Mouse (Mus musculus): ENCODE measurements around the gene Palm. TPM values are rescaled to one million over a fixed set of nuclear protein-coding genes. Genes with fewer than 3 reads are reported as not detected.

The Palm gene
- polyA plus RNA-seq, 1 experiment: 53.3 TPM

- no peaks in the 10 kb centered on the region for H3K9me3 ChIP-seq (replicated peaks; ENCODE audit: control insufficient read depth, insufficient read depth, low read length, poor library complexity, severe bottlenecking)
- no peak overlapping the region for H3K27ac ChIP-seq (ENCODE audit: insufficient read depth, low read length)
- TF ChIP-seq EP300 (IDR thresholded peaks at IDR 0.05; ENCODE audit: insufficient read depth, low read depth, low read length): no peak
- no peak for TF ChIP-seq CTCF (IDR thresholded peaks at IDR 0.05; ENCODE audit: low read depth, low read length)
- TF ChIP-seq POLR2A (IDR thresholded peaks at IDR 0.05; ENCODE audit: insufficient read depth, low read length): no peak
- H3K4me3 ChIP-seq (ENCODE audit: low read depth, low read length): no peak overlapping the region
- no peaks in the 10 kb centered on the region for H3K36me3 ChIP-seq (ENCODE audit: control insufficient read depth, insufficient read depth, low read length, poor library complexity, severe bottlenecking)
- H3K4me1 ChIP-seq (ENCODE audit: control insufficient read depth, insufficient read depth, low read length): no peaks in the 10 kb centered on the region
- H3K27me3 ChIP-seq (ENCODE audit: control insufficient read depth, insufficient read depth, low read length, poor library complexity, severe bottlenecking): no peaks in the 10 kb centered on the region
- H3K9ac ChIP-seq (ENCODE audit: low read depth, poor library complexity, severe bottlenecking): no peak overlapping the region
Measured at GRCm38 (mm10) chr10:79789581-79789980, 3.8 kb upstream of the Palm start.

GRCm38 (mm10) chr10:79790861-79791260, 2.5 kb upstream of the Palm start, which contains the start of gene Prss57:
Gene Prss57 (minus strand): TSS chr10:79790961.
- TF ChIP-seq CTCF (IDR thresholded peaks at IDR 0.05; ENCODE audit: low read depth, low read length): no peak
- no peak for TF ChIP-seq EP300 (IDR thresholded peaks at IDR 0.05; ENCODE audit: insufficient read depth, low read depth, low read length)
- no peak for TF ChIP-seq POLR2A (IDR thresholded peaks at IDR 0.05; ENCODE audit: insufficient read depth, low read length)
- no peaks in the 10 kb centered on the region for H3K4me1 ChIP-seq (ENCODE audit: control insufficient read depth, insufficient read depth, low read length)
- no peaks in the 10 kb centered on the region for H3K27me3 ChIP-seq (ENCODE audit: control insufficient read depth, insufficient read depth, low read length, poor library complexity, severe bottlenecking)
- H3K27ac ChIP-seq (ENCODE audit: insufficient read depth, low read length): no peak within 1 kb of the TSS
- no peaks in the 10 kb centered on the region for H3K36me3 ChIP-seq (ENCODE audit: control insufficient read depth, insufficient read depth, low read length, poor library complexity, severe bottlenecking)
- H3K4me3 ChIP-seq (ENCODE audit: low read depth, low read length): no peak within 1 kb of the TSS
- H3K9me3 ChIP-seq (replicated peaks; ENCODE audit: control insufficient read depth, insufficient read depth, low read length, poor library complexity, severe bottlenecking): no peaks in the 10 kb centered on the region
- H3K9ac ChIP-seq (ENCODE audit: low read depth, poor library complexity, severe bottlenecking): no peak within 1 kb of the TSS

- Histone ChIP-seq H3K4me1 (ENCODE audit: control insufficient read depth, insufficient read depth, low read length) (no peaks in the 10 kb centered on the region), H3K9ac (ENCODE audit: low read depth, poor library complexity, severe bottlenecking) (no peak overlapping the region; the same call in 1 of the 2 replicates), H3K4me3 (ENCODE audit: low read depth, low read length) (no peak overlapping the region), H3K9me3 (replicated peaks; ENCODE audit: control insufficient read depth, insufficient read depth, low read length, poor library complexity, severe bottlenecking) (no peaks in the 10 kb centered on the region), H3K27ac (ENCODE audit: insufficient read depth, low read length) (no peak overlapping the region), H3K27me3 (ENCODE audit: control insufficient read depth, insufficient read depth, low read length, poor library complexity, severe bottlenecking) (no peaks in the 10 kb centered on the region), H3K36me3 (ENCODE audit: control insufficient read depth, insufficient read depth, low read length, poor library complexity, severe bottlenecking) (no peaks in the 10 kb centered on the region)
- TF ChIP-seq POLR2A (IDR thresholded peaks at IDR 0.05; ENCODE audit: insufficient read depth, low read length) (no peak), CTCF (IDR thresholded peaks at IDR 0.05; ENCODE audit: low read depth, low read length) (no peak), EP300 (IDR thresholded peaks at IDR 0.05; ENCODE audit: insufficient read depth, low read depth, low read length) (no peak)
Measured at GRCm38 (mm10) chr10:79792339-79793040, 882 bp upstream of the Palm start.

GRCm38 (mm10) chr10:79793738-79794490, 542 bp downstream of the Palm start:
- peak overlapping the region; percentile 88 for H3K4me3 ChIP-seq (ENCODE audit: low read depth, low read length)
- no peak overlapping the region for H3K27ac ChIP-seq (ENCODE audit: insufficient read depth, low read length)
- no peaks in the 10 kb centered on the region for H3K36me3 ChIP-seq (ENCODE audit: control insufficient read depth, insufficient read depth, low read length, poor library complexity, severe bottlenecking)
- TF ChIP-seq POLR2A (IDR thresholded peaks at IDR 0.05; ENCODE audit: insufficient read depth, low read length): no peak
- no peak for TF ChIP-seq CTCF (IDR thresholded peaks at IDR 0.05; ENCODE audit: low read depth, low read length)
- TF ChIP-seq EP300 (IDR thresholded peaks at IDR 0.05; ENCODE audit: insufficient read depth, low read depth, low read length): no peak
- peak overlapping the region; percentile 91 for H3K9ac ChIP-seq (ENCODE audit: low read depth, poor library complexity, severe bottlenecking)
- no peaks in the 10 kb centered on the region for H3K9me3 ChIP-seq (replicated peaks; ENCODE audit: control insufficient read depth, insufficient read depth, low read length, poor library complexity, severe bottlenecking)
- H3K4me1 ChIP-seq (ENCODE audit: control insufficient read depth, insufficient read depth, low read length): peaks cover 3% of the 10 kb centered on the region
- no peaks in the 10 kb centered on the region for H3K27me3 ChIP-seq (ENCODE audit: control insufficient read depth, insufficient read depth, low read length, poor library complexity, severe bottlenecking)

- Histone ChIP-seq H3K9me3 (replicated peaks; ENCODE audit: control insufficient read depth, insufficient read depth, low read length, poor library complexity, severe bottlenecking) (no peaks in the 10 kb centered on the region), H3K4me3 (ENCODE audit: low read depth, low read length) (peak overlapping the region; percentile 88), H3K9ac (ENCODE audit: low read depth, poor library complexity, severe bottlenecking) (peak overlapping the region; percentile 91), H3K4me1 (ENCODE audit: control insufficient read depth, insufficient read depth, low read length) (peaks cover 3% of the 10 kb centered on the region), H3K27ac (ENCODE audit: insufficient read depth, low read length) (no peak overlapping the region), H3K27me3 (ENCODE audit: control insufficient read depth, insufficient read depth, low read length, poor library complexity, severe bottlenecking) (no peaks in the 10 kb centered on the region), H3K36me3 (ENCODE audit: control insufficient read depth, insufficient read depth, low read length, poor library complexity, severe bottlenecking) (no peaks in the 10 kb centered on the region)
- TF ChIP-seq EP300 (IDR thresholded peaks at IDR 0.05; ENCODE audit: insufficient read depth, low read depth, low read length): no peak
- TF ChIP-seq CTCF (IDR thresholded peaks at IDR 0.05; ENCODE audit: low read depth, low read length): no peak
- TF ChIP-seq POLR2A (IDR thresholded peaks at IDR 0.05; ENCODE audit: insufficient read depth, low read length): no peak
Measured at GRCm38 (mm10) chr10:79794491-79794931, 1.1 kb downstream of the Palm start.

- Histone ChIP-seq H3K4me1 (ENCODE audit: control insufficient read depth, insufficient read depth, low read length) (peaks cover 3% of the 10 kb centered on the region), H3K4me3 (ENCODE audit: low read depth, low read length) (no peak overlapping the region), H3K9ac (ENCODE audit: low read depth, poor library complexity, severe bottlenecking) (no peak overlapping the region), H3K36me3 (ENCODE audit: control insufficient read depth, insufficient read depth, low read length, poor library complexity, severe bottlenecking) (no peaks in the 10 kb centered on the region), H3K9me3 (replicated peaks; ENCODE audit: control insufficient read depth, insufficient read depth, low read length, poor library complexity, severe bottlenecking) (no peaks in the 10 kb centered on the region), H3K27me3 (ENCODE audit: control insufficient read depth, insufficient read depth, low read length, poor library complexity, severe bottlenecking) (no peaks in the 10 kb centered on the region), H3K27ac (ENCODE audit: insufficient read depth, low read length) (no peak overlapping the region)
- TF ChIP-seq EP300 (IDR thresholded peaks at IDR 0.05; ENCODE audit: insufficient read depth, low read depth, low read length): no peak
- TF ChIP-seq POLR2A (IDR thresholded peaks at IDR 0.05; ENCODE audit: insufficient read depth, low read length): no peak
- no peak for TF ChIP-seq CTCF (IDR thresholded peaks at IDR 0.05; ENCODE audit: low read depth, low read length)
Measured at GRCm38 (mm10) chr10:79795905-79796304, 2.5 kb downstream of the Palm start.

All from ES-Bruce4 (cell line).